Mouse (Mus musculus) Patski (cell line): ENCODE results near the gene Apc2. TPM values are rescaled to one million over a fixed set of nuclear protein-coding genes. Genes with fewer than 3 reads are reported as not detected.

Source experiments
- ATAC-seq: fragments of 100-300 bp; one replicate; pipeline ENCODE4 v1.8.0; 2021
- CTCF ChIA-PET: fragments of 350-600 bp; sonication (Branson Sonifier 250); formaldehyde crosslinking; loops from one replicate; lab custom pipeline; 2022; ENCODE audit warnings: inconsistent platforms; lab: Charles Lee
- POLR2A ChIA-PET: fragments of 350-600 bp; sonication (Branson Sonifier 250); formaldehyde crosslinking; loops from one replicate; lab custom pipeline; 2022; ENCODE audit warnings: antibody characterized with exemption, inconsistent platforms; lab: Charles Lee
- DNase-seq: peaks from one replicate; pipeline ENCODE4 v3.0.0-alpha.2; 2011; ENCODE audit warnings: low read depth, low spot score
- H3K27me3 ChIP-seq: fragments of 371-371 bp; one replicate; pipeline ENCODE4 v1.5.1; 2021
- CTCF ChIP-seq: fragments of 100-300 bp; IDR thresholded peaks from one replicate; pipeline ENCODE4 v1.5.1; 2021
- in situ Hi-C: fragments of 300-500 bp; cut with MboI; formaldehyde crosslinking; loops from 3 replicates; pipeline ENCODE4 v1.11.1; 2018; ENCODE audit warnings: low pct_unique_long_range_greater_than_20kb, mixed read lengths
- polyA plus RNA-seq: library from polyadenylated mRNA; unstranded; gene quantifications from one replicate; pipeline ENCODE4 v1.2.3, GENCODE M21; 2021

Apc2 gene
- polyA plus RNA-seq, 1 experiment from 2014 or later, result 0.14 TPM

GRCm38 (mm10) chr10:80320340-80320760 lies 24.6 kb downstream of the Apc2 start, which contains the start of gene 2310011J03Rik:
2310011J03Rik (minus strand) TSS chr10:80320537.
- TF ChIP-seq CTCF, result no peak
- in situ Hi-C loops, result no loop called here
- POLR2A ChIA-PET, result no interaction called here
- ATAC-seq, result no peak
- peak; percentile 55 for DNase-seq
- CTCF ChIA-PET, result no interaction called here
- no peaks in the 10 kb centered on the region for H3K27me3 ChIP-seq

- CTCF ChIA-PET, result no interaction called here
- POLR2A ChIA-PET, result no interaction called here
- DNase-seq, result no peak
- TF ChIP-seq CTCF, result no peak
- in situ Hi-C loops, result no loop called here
- no peak for ATAC-seq
- no peaks in the 10 kb centered on the region for H3K27me3 ChIP-seq
Observed at GRCm38 (mm10) chr10:80321014-80321669, 25.4 kb downstream of the Apc2 start.

- in situ Hi-C loops, result no loop called here
- ATAC-seq (no peak), DNase-seq (no peak)
- TF ChIP-seq CTCF, result no peak
- no peaks in the 10 kb centered on the region for H3K27me3 ChIP-seq
- POLR2A ChIA-PET, result no interaction called here
- CTCF ChIA-PET, result no interaction called here
Observed at GRCm38 (mm10) chr10:80321670-80322581, 26.1 kb downstream of the Apc2 start.

- TF ChIP-seq CTCF, result no peak
- ChIA-PET CTCF (no interaction called here), POLR2A (no interaction called here)
- in situ Hi-C loops, result no loop called here
- no peak for DNase-seq
- no peak for ATAC-seq
- H3K27me3 ChIP-seq, result no peaks in the 10 kb centered on the region
Observed at GRCm38 (mm10) chr10:80322811-80323211, 27.0 kb downstream of the Apc2 start.

- no peak for DNase-seq
- CTCF ChIA-PET, result interaction anchor here (1.2 kb wide), 1 partner anchor 57 kb away, joined by 3 read pairs; no protein-coding TSS in a partner anchor
Observed at GRCm38 (mm10) chr10:80323261-80324119, 27.7 kb downstream of the Apc2 start.

GRCm38 (mm10) chr10:80324120-80325037 lies 28.6 kb downstream of the Apc2 start:
- H3K27me3 ChIP-seq, result no peaks in the 10 kb centered on the region

More at GRCm38 (mm10) chr10:80323261-80324119, 27.7 kb downstream of the Apc2 start:
- in situ Hi-C loops, result no loop called here
- no peak for TF ChIP-seq CTCF
- peak; percentile 38 for ATAC-seq
- no peaks in the 10 kb centered on the region for H3K27me3 ChIP-seq
- POLR2A ChIA-PET, result no interaction called here

GRCm38 (mm10) chr10:80325045-80325444 lies 29.3 kb downstream of the Apc2 start:
- no peaks in the 10 kb centered on the region for H3K27me3 ChIP-seq
- TF ChIP-seq CTCF, result no peak
- no peak for ATAC-seq
- DNase-seq, result no peak
- POLR2A ChIA-PET, result interaction anchor here (0.6 kb wide), 1 partner anchor 178 kb away, joined by 3 read pairs; no protein-coding TSS in a partner anchor
- in situ Hi-C loops, result no loop called here
- CTCF ChIA-PET, result interaction anchor here (2.1 kb wide), 1 partner anchor 16 kb away, joined by 5 read pairs; no protein-coding TSS in a partner anchor

More at GRCm38 (mm10) chr10:80324120-80325037, 28.6 kb downstream of the Apc2 start:
- POLR2A ChIA-PET, result interaction anchor here (0.6 kb wide), 1 partner anchor 32 kb away, joined by 3 read pairs; the partner anchor contains the start of gene Rps15
- in situ Hi-C loops, result no loop called here
- CTCF ChIA-PET, result interaction anchor here (1.2 kb wide), 1 partner anchor 58 kb away, joined by 3 read pairs; no protein-coding TSS in a partner anchor
- DNase-seq (no peak), ATAC-seq (no peak)
- TF ChIP-seq CTCF, result no peak

- peak; percentile 95 for DNase-seq
- in situ Hi-C loops, result no loop called here
- no peaks in the 10 kb centered on the region for H3K27me3 ChIP-seq
- ChIA-PET POLR2A (no interaction called here), CTCF (interaction anchor here (0.8 kb wide), 1 partner anchor 11 kb away, joined by 3 read pairs; no protein-coding TSS in a partner anchor)
- peak; percentile 86 for ATAC-seq
- no peak for TF ChIP-seq CTCF
Observed at GRCm38 (mm10) chr10:80329273-80330081, 33.7 kb downstream of the Apc2 start, which contains the start of the genes Pcsk4 and Reep6. Pcsk4 (minus strand) TSS chr10:80329498. Reep6 (plus strand) TSS chr10:80329953.
